Mouse (Mus musculus) kidney, adult 8-10 months (tissue): ENCODE results near the gene Hsp90ab1.

ENCODE experiments used
- DNase-seq, 2 experiments: peaks; one replicate each; pipeline ENCODE4 v3.0.0; 2022

The Hsp90ab1 gene

DNA sequence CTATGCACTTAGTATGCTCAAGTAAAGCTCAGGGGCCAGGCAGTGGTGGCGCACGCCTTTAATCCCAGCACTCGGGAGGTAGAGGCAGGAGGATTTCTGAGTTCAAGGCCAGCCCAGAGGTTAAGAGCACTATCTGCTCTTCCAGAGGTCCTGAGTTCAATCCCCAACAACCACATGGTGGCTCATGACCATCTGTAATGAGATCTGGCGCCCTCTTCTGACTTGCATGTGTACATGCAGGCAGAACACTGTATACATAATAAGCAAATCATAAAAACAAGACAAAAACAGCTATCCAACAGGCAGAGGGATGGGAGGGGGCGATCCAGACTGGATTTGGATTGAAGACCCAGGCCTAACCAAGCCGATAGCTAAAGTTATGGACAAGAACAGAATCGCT, 5.8 kb upstream of the Hsp90ab1 start:
- no peak for DNase-seq

DNA sequence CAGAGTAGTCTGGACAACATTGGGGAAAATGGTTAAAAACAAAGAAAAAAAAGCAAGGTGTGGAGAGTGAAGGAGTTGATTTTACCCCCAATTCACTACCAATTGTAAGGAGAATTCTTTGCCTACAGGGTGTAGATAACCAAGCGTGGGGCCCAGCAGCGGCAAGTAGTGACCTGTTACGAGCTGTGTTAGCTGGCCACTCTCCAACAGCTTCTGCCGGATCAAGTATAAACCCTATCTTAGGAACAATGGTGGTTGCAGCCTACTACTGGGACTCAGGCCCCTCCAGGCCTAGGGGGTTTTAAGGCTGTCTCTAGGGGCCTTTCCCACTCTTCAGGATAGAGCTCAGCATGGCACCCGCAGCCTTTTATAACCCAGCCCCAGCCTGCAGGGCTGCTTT, 5.2 kb upstream of the Hsp90ab1 start:
- DNase-seq, result no peak

DNA sequence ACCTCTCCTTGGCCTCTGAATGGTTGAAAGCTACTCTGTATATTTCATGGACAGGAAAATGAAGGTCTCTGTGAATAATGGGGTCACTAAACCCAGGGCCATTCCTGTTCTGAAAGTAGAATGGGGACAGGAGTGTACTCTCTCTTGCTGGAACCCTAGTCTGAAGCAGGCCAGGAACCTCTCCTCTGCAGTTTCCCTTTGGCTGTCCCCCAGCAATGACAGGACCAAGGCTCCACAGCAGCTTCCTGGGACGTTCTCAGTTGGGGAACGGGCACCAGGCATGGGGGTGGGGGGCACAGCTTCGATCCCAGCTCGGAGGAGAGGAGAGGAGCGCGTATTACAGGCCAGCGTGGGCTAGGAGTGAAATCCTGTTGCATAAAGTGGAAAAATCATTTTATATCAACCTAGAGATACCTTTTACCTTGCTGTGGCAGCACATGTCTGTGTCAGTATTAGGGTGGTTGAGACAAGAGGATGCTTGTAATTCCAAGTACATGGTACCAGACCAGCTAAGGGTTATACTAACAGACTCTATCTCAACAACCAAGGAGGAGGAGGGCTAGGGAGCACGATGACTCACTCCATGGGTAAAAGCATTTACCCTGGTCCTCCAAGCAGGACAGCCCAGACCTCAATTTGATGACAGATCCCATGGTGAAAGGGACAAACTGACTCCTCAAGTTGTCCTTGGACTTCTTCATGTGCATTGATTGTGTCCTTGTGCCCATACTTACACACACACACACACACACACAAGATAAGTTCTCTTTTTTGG, 2.2 kb upstream of the Hsp90ab1 start:
- no peak for DNase-seq

DNA sequence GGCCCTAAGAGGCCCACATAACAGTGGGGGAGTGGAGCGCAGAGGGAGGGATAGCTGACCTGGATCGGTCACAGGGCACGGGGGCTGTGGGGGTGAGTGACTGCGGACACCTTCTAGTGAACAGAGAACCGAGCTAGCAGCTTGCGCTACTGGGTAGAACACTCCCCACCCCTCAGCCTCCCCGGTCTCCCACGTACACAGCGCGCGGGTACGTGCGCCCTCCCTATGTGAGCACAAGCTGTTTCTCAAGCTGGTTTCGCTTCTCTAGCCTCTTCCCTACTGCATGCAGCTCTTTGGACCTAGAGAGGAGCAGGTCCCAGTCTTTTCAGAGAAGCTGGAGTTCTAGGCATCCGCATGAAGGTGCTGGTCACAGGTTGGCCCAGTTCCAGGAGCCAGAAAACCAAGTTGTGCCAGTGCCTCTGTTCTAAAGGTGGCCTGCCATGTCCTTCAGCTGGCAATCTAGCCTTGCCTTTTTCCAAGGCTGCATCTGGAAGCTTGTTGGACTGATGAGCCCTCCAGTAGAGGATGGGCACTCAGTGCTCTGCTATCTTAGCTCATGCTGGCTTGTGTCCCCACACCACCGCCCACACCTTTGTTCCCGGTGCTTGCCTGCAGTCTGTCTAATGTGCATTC, 1.2 kb upstream of the Hsp90ab1 start:
- peak; percentile 63 to 72 for DNase-seq

DNA sequence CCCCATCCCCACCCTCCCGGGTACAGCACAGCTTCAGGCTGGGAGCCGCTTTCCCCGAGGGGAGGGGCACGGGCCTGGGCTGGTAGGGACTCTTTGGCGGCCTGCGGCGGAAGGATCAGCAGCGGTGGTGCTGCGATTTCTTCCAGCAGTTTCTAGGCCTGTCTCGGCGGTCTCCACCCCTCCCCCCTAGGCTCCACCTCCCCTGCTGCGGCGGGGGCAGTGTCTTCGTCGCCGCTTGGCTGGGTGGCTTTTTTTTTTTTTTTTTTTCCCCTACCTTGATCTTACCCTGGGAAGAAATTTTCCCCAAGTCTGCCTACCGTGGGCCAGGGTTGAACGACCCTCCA, 681 bp upstream of the Hsp90ab1 start:
- DNase-seq, result peak; percentile 97 to 99

DNA sequence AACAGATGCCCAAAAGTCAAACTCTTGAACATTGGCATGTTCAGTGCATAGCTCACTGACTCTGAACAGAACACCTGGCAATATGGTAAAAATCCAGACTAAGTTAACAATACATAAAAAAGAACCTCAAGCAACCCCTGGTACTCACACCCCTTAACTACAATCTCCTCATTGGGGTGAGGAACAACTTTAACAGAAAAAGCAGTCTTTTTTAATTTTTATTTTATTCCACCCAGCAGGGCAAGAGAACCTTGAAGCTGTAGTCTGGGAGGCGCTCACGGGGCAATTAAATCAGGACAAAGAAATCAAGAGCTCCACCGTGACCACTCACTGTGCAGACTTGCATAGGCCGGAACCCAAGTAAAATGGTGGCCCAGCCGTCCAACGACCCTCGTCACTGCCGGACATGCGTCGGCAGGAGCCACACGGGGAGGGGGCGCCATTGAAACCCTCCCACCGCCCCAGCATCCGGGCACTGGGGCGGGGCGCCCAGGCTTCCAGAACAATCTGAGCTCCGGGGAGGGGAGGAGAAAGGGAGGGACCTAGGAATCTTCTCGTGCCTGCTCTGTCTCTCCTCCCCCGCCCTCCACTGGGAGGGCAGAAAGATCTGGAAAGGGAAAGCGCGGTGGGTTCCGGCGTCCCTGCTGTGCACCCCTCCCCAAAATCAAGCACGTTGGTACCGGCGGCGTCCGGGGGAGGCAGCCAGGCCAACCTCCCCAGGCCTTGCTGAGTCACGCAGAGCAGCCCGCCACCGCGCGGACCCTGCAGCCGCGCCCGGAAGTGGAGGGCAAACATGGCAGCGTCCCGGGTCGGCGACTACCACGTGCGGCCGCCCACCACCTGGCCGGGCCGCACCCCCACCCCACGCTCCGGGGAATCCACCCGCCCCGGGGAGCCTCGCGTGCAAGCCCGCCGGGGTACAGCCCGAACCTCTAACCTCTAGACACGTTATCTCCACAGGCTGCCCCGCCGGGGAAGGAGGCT, 676 bp downstream of the Hsp90ab1 start:
- peak; percentile 75 to 77 for DNase-seq

DNA sequence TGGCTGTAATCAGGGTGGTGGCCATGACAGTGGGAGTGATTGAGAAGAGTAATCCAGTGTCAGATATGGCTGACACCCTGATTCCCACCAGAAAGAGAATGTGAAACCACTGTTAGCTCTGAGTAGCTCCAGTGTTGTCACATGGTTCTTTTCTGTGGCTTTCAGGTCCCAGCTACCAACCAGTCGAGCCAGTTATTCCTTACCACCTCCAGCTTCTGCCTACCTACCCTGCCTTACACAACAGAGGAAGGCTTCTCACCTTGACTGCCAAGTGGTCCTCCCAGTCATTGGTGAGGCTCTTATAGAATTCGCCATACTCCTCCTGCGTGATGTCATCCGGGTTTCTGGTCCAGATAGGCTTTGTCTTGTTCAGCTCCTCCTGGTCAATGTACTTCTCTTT, 3.1 kb downstream of the Hsp90ab1 start:
- DNase-seq, result no peak

DNA sequence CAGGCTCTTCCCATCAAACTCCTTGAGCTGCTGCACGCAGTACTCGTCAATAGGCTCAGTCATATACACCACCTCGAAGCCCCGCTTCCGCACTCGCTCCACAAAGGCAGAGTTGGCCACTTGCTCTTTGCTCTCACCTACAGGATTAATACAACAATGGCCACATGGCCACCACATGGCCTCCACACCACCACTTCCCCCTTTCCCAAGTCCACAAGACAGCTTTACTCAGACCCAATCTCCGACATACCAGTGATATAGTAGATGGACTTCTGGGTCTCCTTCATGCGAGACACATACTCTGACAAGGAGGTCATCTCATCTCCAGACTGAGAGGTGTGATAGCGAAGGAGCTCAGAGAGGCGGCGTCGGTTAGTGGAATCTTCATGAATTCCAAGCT, 4.1 kb downstream of the Hsp90ab1 start:
- no peak for DNase-seq

DNA sequence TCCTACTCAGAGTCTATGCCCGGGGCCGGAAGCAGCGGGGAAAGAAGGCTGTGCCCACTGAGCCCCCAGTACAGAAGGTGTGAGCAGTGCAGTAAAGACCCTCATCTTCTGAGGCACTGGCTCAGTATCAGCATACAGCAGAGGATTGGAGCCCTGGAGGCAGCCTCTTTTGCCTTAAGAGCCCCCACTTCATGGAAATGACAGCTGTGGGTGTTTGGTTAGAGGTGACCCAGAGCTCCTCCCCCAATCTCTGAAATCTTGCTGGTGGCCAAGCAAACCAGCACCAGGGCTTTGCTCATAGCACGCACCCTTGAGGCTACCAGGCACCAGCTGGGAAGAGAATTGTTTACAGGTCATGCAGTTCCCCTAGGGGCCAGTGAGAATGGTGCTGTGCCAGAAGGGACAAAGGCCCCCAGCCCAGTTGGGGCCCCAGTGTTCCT, 5.9 kb downstream of the Hsp90ab1 start:
- no peak for DNase-seq

DNA sequence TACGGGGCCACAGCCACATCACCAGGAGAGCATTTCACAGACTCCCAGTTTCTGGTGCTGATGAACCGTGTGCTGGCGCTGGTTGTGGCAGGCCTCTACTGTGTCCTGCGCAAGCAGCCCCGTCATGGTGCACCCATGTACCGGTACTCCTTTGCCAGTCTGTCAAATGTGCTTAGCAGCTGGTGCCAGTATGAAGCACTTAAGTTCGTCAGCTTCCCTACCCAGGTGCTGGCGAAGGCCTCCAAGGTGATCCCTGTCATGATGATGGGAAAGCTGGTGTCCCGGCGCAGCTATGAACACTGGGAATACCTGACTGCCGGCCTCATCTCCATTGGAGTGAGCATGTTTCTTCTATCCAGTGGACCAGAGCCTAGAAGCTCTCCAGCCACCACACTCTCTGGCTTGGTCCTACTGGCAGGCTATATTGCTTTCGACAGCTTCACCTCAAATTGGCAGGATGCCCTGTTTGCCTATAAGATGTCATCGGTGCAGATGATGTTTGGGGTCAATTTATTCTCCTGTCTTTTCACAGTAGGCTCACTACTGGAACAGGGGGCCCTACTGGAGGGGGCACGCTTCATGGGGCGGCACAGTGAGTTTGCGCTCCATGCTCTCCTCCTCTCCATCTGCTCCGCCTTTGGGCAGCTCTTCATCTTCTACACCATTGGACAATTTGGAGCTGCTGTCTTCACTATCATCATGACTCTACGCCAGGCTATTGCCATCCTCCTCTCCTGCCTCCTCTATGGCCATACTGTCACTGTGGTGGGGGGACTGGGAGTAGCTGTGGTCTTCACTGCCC, 6.5 kb downstream of the Hsp90ab1 start:
- DNase-seq, result no peak

DNA sequence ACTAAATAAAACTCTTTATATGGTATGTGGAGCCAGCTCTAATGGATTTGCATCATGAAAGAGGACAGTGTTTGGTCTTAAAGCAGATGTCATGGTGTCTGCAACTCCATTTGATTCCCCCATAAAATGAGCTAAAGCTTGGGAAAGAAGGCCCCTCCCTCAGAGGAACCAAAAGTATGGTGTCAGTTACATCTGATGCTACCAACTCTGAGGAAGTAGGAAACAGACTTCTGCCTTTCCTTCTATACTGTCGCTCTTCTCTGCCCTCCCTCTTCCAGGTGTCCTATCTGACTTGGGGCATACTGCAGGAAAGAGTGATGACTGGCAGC, 7.1 kb downstream of the Hsp90ab1 start:
- no peak for DNase-seq

DNA sequence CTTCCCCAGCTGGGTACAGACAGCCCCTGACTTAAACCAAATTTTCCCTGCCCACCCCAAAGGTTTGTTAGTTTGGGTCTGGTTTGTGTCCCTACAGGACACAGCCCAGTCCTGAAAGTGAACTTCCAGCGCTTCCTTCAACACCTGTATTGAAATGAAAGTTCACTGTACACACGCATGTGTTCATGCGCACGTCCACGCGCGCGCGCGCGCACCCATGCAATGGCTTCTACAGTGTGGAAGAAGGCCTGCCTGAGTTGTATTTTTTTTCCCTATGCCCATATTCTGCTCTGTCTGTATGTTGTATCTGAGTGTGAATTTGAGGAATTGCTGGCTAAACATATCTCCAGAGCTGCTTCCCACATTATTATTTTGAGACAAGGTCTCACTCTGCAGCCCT, 8.0 kb downstream of the Hsp90ab1 start:
- DNase-seq, result no peak

DNA sequence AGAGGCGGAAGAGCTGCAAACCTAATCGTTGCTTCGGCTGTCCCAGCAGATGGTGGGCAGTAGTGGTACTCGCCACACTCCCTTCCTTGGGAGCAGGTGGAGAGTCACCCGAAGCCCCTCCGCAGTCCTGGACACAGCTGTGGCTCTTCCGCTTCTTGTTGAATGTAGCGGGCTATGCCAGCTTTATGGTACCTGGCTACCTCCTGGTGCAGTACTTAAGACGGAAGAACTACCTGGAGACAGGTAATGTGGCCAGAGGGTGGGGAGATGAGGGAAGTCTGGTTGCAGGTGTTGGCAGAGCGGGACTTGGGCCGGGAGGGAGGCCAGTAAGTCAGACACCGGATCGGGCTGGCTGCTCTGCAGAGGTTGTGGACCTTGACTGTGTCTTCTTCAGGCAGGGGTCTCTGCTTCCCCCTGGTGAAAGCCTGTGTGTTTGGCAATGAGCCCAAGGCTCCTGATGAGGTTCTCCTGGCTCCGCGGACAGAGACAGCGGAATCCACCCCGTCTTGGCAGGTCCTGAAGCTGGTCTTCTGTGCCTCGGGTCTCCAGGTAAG, 8.5 kb downstream of the Hsp90ab1 start:
- DNase-seq, result no peak

DNA sequence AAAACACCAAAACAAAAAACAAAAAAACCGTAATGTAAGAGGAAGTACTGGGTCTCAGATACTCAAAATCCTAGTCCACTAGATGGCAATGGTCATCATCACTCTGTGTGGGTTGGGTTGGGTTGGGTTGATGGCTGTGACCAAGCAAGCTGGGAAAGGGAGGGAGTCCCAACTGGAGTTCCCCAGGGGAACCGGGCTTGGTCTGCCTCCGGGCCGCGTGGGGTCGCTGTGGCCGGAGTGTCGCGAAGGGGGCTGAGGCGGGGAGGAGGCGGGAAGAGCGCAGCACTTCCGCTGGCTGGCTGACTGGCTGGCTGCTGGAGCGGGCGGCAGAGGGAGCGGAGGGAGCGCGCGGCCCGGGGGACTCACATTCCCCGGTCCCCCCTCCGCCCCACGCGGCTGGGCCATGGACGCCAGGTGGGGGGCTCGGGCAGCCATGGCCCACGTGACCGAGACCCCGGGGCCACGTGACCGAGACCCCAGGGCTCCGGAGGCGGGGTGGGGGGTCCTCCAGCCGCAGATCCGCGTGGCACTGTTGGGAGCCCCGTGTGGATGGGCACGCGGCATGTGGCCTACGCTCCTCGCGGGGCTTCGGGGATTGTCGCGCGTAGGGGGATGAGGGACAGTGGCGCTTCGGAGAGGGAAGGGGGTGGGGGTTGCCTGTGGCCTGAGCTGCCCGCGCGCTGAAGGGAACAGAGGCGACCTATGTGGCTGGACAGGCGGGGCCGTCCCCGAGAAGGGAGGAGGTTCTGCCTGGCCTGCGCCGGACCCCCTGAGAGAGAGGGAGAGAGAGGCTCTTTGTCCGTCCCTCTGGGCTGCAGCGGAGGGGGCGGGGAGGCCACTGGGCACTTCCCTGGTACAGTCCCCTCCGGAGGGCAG, 9.2 kb downstream of the Hsp90ab1 start, which contains the start of gene Slc35b2:
Gene Slc35b2, plus strand, starts transcription at position 220 of the 876 bp plus-strand sequence.
- DNase-seq, result peak; percentile 91 to 92

DNA sequence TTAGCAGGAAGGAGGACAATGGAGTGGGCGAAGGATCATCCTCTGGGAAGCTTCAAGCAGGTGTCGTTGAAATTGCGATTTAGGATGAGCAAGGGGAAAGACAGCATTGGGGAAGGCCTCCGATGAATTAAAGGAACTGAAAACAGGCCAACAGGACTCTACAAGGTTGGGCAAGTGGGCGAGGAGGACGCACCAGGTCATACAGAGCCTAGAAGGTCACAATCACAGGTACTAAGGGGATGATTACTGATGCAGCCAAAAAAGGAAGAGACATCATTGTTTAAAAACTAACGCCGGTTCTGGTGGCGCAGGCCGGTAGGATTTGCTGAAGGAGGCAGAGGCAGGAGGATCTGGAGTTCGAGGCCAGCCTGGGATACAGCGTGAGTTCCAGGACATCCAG, 9.9 kb downstream of the Hsp90ab1 start:
- no peak for DNase-seq

DNA sequence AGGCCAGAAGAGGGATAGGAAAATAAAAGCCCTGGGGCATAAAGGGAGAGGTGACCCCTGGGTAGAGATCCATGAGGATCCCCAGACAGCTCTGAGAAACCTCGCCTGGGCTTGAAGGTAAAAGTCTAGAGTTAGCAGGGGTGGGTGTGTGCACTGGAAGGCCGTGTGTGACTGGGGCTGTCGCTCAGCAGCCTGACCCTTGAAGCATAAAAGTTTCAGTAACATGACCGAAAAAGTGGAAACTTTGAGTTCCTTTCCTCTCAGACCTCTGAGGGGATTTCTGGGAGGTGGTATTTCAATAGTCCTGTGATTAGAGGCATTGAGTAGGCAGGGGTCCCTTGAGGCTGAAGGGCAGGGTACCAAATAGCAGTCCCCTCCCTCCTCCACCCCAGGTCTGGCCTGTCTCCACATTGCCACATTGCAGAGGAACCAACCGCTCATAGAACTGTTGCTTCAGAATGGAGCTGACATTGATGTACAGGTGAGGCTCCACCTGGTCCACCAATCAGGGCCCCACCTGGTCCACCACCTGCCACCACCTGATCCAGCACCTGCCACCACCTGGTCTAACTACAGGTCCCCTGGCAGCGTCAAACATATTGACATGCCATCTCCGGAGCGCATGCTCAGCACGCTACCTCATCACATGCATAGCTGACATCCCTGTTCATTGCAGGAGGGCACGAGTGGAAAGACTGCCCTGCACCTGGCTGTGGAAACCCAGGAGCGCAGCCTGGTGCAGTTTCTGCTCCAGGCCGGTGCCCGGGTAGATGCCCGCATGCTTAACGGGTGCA, 13.1 kb downstream of the Hsp90ab1 start:
- no peak for DNase-seq

DNA sequence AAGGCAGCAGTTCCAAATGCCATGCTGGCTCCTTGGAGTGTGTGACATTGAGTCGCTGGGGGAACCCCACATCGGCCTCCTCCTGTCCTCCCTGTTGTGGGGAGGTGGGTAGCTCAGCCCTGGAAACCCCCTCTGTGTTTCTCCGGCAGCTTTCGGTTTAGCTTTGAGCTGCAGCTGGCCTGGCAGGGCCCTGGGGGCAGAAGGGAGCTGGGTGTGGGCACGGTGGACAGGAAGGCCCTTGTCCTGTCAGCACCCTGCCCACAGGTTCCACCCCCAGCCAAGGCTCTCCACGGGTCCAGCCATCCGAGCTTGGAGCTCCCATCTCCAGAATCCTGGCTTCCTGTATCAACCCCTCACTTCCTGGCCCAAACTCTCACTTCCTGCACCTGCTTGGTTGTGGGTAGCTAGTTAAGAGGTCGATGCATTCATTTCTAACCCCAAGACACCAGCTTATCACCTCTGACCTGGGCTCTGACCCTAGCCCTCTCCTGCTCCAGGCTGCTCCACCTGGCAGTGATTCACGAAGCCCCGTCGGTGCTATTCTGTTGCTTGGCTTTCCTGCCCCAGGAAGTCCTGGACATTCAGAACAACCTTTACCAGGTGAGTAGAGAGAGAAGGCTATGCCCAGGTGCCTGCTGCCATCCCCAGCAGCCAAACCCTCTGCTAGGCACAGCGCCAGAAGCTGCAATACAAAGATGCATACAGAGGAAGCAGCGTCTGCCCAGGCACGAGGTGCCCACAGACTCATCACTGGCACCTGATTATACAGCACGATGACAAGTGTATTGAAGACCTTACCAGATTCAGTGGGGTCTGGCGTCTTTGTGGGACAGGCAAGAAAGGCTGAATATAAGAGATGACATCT, 14.8 kb downstream of the Hsp90ab1 start:
- no peak for DNase-seq

DNA sequence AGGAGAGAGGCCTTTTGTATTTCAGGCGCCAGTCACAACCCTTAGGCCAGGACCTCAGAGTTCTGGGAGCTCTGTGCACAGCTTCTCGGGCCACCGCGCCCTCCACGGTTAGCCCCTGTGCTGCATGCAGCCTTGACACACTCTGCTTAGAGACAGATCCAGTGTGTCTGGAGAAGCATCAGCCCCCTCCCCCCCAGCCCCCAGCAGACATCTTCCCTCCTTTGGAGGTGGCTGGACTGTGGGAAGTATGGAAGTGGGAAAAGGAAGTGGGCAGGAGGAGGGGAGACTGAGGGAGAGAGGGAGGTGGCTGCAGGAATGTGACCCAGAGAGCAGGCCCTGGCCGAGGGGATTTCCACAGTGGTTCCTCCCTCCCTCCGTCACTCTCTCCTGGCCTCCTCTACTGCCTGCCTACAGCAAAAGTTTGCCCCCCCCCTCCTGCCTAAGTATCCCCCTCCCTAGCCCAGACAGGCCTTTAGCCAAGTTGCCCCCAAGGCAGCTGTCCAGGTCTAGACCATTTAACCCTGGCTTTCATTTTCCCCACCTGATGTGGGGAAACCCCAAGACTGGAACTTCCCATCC, 15.7 kb downstream of the Hsp90ab1 start:
- DNase-seq, result no peak
